Mouse (Mus musculus) hindbrain, embryonic 16.5 days (tissue): ENCODE data around the gene Fank1. TPM values are rescaled to one million over a fixed set of nuclear protein-coding genes. Genes with fewer than 3 reads are reported as not detected.
A peak's percentile ranks its signal among the peaks of the same experiment; 100 is the strongest.

ENCODE experiments used
- ATAC-seq: fragments of 200-750 bp; cut with Nextera tagmentation; 2 replicates; pipeline ENCODE4 v1.8.0; 2017; ENCODE audit warnings: moderate TSS enrichment, moderate library complexity
- H3K27ac ChIP-seq: fragments of 300-500 bp; sonication (generic); 2 replicates; pipeline ENCODE4 v1.5.1; 2014; ENCODE audit warnings: low read depth, mild to moderate bottlenecking, control low read depth, low read length, moderate library complexity
- H3K27me3 ChIP-seq: fragments of 300-500 bp; sonication (generic); replicated peaks from 2 replicates; pipeline ENCODE4 v1.6.1; 2014; ENCODE audit warnings: low read length; ENCODE audit not compliant: control insufficient read depth, insufficient read depth
- H3K36me3 ChIP-seq: fragments of 300-500 bp; sonication (generic); 2 replicates; pipeline ENCODE4 v1.6.1; 2014; ENCODE audit warnings: mild to moderate bottlenecking, low read length, moderate library complexity, mixed read lengths; ENCODE audit not compliant: control insufficient read depth, insufficient read depth
- H3K4me1 ChIP-seq: fragments of 300-500 bp; sonication (generic); 2 replicates; pipeline ENCODE4 v1.6.1; 2014; ENCODE audit warnings: low read depth, low read length; ENCODE audit not compliant: control insufficient read depth, insufficient read depth
- H3K4me2 ChIP-seq: fragments of 300-500 bp; sonication (generic); 2 replicates; pipeline ENCODE4 v1.6.1; 2014; ENCODE audit warnings: mild to moderate bottlenecking, low read length, control low read depth, moderate library complexity
- H3K4me3 ChIP-seq: fragments of 300-500 bp; sonication (generic); 2 replicates; pipeline ENCODE4 v1.5.1; 2014; ENCODE audit warnings: mild to moderate bottlenecking, low read length, control low read depth, moderate library complexity
- H3K9ac ChIP-seq: fragments of 300-500 bp; sonication (generic); 2 replicates; pipeline ENCODE4 v1.6.1; 2014; ENCODE audit warnings: low read depth, mild to moderate bottlenecking, control low read depth, low read length, moderate library complexity
- H3K9me3 ChIP-seq: fragments of 300-500 bp; sonication (generic); 2 replicates; pipeline ENCODE4 v1.6.1; 2014; ENCODE audit warnings: mild to moderate bottlenecking, low read length, moderate library complexity; ENCODE audit not compliant: control insufficient read depth
- WGBS: fragments of 180-500 bp; shearing (Covaris S2); extraction: QIAGEN DNeasy Blood & Tissue Kit; methylation state at CpG from one replicate; pipeline ENCODE4 v1.1.7; 2014; 5-methylcytosine and 5-hydroxymethylcytosine counted together
- polyA plus RNA-seq: library from polyadenylated mRNA; unstranded; fragments of >200 nt; fragmentation: Nextera tagmentation; extraction: Ambion mirVana; gene quantifications from 2 replicates; pipeline ENCODE4 v1.2.1, GENCODE M21; 2015

Gene Fank1
- polyA plus RNA-seq, 1 experiment from 2014 or later, result 4.6 TPM

DNA sequence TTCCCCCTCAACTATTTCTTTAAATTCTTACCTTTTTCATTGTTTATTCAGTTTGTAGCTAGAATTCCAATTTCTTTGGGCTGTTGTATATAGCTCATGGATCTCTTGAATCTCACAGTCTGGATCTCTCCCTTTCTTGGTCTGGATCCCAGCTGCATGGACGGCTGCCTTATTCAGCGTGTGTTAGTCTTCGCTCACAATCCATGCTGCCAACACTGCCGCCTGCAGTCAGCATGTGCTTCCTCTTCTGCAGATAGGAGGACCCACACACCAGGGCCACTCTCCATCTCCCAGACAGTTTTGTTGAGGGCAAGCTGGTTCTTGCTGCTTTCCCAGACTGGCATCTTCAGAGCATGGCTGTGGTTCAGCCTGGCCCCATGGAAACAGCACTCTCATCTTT, 62.9 kb downstream of the Fank1 start:
- Histone ChIP-seq H3K4me3 (no peak overlapping the region), H3K36me3 (no peaks in the 10 kb centered on the region), H3K9me3 (no peaks in the 10 kb centered on the region), H3K4me2 (no peak overlapping the region), H3K9ac (no peak overlapping the region), H3K4me1 (no peaks in the 10 kb centered on the region), H3K27me3 (no peaks in the 10 kb centered on the region), H3K27ac (no peak overlapping the region)
- WGBS, result 70% methylated on average over 4 of the region's 4 CpGs
- no peak for ATAC-seq

DNA sequence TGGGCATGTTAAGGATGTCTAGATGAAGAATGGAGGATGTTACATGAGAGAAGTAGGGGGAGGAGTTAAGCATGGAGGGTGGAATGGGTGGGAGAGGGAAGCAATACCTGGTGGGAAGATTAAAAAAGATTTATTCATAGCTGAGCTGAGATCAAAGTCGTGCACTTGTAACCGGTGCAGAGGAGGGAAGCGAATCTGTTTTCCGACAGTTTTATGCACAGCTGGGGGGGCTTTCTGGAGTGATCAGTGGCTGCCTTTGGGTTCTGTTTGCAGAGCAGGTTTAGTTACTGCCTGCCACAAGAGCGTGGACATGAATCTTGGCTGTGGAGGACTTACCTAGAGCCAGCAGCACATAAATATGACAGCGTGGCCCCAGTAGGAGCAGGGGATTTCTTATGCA, 65.4 kb downstream of the Fank1 start:
- Histone ChIP-seq H3K4me3 (no peak overlapping the region), H3K9ac (no peak overlapping the region), H3K4me1 (no peaks in the 10 kb centered on the region), H3K27me3 (no peaks in the 10 kb centered on the region), H3K9me3 (no peaks in the 10 kb centered on the region), H3K4me2 (no peak overlapping the region), H3K36me3 (no peaks in the 10 kb centered on the region), H3K27ac (no peak overlapping the region)
- WGBS, result 75% methylated on average over 6 of the region's 6 CpGs
- no peak for ATAC-seq

DNA sequence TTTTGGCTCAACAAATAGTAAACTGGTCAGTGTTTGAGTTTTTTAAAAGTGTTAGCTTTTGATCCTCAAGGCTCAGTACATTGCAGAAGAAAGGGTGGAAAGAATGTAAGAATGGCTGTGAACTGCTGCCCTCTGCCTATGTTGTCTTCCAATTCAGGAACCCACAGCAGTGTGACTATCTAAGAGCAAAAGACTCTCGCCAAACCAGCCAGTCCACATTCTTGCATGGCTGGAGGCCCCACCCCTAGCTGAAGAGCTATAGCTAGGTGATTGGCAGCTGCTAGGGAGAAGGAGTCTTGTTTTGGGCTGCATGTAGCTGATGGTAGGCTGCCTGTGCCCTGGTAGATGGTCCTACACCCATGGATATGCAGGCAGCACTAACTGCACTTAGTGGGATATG, 70.5 kb downstream of the Fank1 start:
- Histone ChIP-seq H3K9me3 (no peaks in the 10 kb centered on the region), H3K9ac (no peak overlapping the region), H3K4me3 (no peak overlapping the region), H3K36me3 (no peaks in the 10 kb centered on the region), H3K4me1 (no peaks in the 10 kb centered on the region), H3K27me3 (no peaks in the 10 kb centered on the region), H3K27ac (no peak overlapping the region), H3K4me2 (no peak overlapping the region)
- no peak for ATAC-seq
- 19% methylated on average over 1 of the region's 1 CpGs for WGBS

DNA sequence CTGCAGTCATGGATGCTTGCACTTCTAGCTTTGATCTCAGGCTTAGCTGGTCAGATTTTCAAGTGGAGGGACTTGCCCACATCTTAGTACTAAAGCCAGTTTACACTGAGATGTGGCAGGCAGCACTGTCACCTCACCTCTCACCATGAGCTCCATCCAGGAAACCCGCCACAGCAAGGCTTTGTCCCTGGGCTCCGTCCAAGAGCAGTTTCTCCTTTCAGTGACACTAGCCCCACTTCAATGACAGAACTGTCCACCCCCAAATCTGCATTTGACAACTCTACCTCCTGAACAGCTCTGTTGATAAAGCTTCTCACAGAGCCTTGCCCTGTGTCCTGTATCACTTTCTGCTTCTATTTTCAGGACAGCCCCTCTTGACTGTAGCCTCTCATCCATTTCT, 71.5 kb downstream of the Fank1 start:
- no peaks in the 10 kb centered on the region for H3K9me3 ChIP-seq
- H3K27ac ChIP-seq, result no peak overlapping the region
- no peaks in the 10 kb centered on the region for H3K4me1 ChIP-seq
- ATAC-seq, result no peak
- H3K4me2 ChIP-seq, result no peak overlapping the region
- no peak overlapping the region for H3K9ac ChIP-seq
- no peaks in the 10 kb centered on the region for H3K36me3 ChIP-seq
- no peaks in the 10 kb centered on the region for H3K27me3 ChIP-seq
- 67% methylated on average over 2 of the region's 2 CpGs for WGBS
- H3K4me3 ChIP-seq, result no peak overlapping the region

DNA sequence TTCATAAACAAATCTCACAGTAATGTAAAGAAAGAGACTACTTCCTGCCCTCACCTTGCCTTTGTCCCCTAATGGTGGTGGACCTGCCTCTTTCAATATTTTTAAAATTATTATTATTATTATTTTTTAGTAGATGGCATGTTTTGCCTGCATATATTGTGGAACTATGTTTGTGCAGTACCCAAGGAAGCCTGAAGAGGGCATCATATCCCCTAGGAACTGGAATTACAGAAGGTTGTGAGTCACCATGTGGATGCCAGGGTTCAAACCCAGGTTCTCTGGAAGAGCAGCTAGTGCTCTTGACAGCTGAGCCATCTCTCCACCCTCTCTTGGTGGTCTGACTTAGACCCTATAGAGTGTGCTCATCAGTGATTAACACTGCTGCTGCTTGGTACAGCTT, 74.1 kb downstream of the Fank1 start:
- Histone ChIP-seq H3K9me3 (no peaks in the 10 kb centered on the region), H3K27ac (no peak overlapping the region), H3K4me1 (no peaks in the 10 kb centered on the region), H3K4me3 (no peak overlapping the region), H3K27me3 (no peaks in the 10 kb centered on the region), H3K4me2 (no peak overlapping the region), H3K36me3 (no peaks in the 10 kb centered on the region), H3K9ac (no peak overlapping the region)
- ATAC-seq, result no peak

DNA sequence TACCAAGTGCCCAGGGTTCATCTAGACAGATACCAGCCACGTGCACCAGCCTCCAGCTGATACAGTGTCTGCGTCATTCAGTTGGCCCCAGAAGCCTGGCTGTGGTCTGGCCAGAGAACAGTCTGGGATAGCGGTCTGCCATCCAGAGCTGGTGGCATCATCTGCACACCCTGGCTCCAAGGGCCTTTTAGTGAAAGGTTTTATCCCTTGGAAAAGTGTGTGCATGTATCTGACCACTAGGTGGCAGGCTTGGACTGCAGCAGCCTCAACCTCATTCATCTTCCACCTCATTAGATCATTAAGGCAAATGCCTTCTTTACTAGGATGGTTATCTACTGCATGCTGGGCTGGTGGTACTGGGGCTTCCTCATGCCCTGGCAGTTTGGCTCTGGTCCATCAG, 79.6 kb downstream of the Fank1 start:
- Histone ChIP-seq H3K27me3 (no peaks in the 10 kb centered on the region), H3K27ac (no peak overlapping the region), H3K4me3 (no peak overlapping the region), H3K9me3 (no peaks in the 10 kb centered on the region; the same call in 1 of the 2 replicates), H3K36me3 (no peaks in the 10 kb centered on the region), H3K9ac (no peak overlapping the region), H3K4me1 (no peaks in the 10 kb centered on the region), H3K4me2 (no peak overlapping the region)
- 18% methylated on average over 3 of the region's 3 CpGs for WGBS
- peak; percentile 78; the same call in 1 of the 2 replicates for ATAC-seq

DNA sequence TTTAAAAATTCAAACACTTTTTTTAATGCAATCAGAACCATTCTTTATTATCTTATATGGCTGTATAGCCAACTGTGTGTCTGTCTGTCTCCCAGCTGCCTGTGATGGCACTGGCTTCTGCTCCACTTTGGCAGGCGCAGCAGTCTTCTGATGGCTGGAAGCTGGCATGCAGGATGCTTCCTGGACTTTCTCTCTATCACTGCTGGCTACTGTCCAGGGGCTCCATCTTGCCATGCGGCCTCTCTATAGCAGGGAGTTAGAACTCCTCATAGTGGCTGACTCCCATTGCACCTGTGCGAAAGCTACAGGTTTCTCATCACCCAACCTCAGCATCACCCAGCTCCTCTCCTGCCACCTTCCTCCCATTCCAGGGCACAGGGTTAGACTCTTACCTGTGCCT, 81.8 kb downstream of the Fank1 start:
- no peaks in the 10 kb centered on the region for H3K4me1 ChIP-seq
- H3K4me3 ChIP-seq, result no peak overlapping the region
- no peaks in the 10 kb centered on the region; the same call in 1 of the 2 replicates for H3K9me3 ChIP-seq
- ATAC-seq, result no peak
- no peaks in the 10 kb centered on the region for H3K27me3 ChIP-seq
- no peak overlapping the region for H3K9ac ChIP-seq
- 78% methylated on average over 3 of the region's 3 CpGs for WGBS
- H3K4me2 ChIP-seq, result no peak overlapping the region
- no peaks in the 10 kb centered on the region for H3K36me3 ChIP-seq
- no peak overlapping the region for H3K27ac ChIP-seq

DNA sequence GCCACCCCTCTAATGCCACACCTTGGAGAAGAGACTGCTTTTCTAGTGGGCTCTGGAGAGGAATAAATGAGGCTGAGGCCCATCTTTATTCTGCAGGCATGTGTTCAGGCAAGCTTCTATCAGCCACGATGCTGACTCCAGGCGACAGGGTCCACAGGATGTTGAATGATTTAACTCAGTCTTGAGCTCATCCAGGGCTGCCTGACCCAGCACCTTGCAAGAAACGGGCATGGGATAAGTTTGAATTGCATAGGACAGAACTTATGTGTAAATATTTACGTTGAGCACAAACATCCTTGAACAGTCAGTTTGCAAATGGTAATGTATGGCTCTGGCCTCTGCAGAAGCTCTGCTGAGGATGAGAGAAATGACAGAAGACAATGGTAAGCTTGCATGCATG, 82.9 kb downstream of the Fank1 start:
- Histone ChIP-seq H3K27ac (no peak overlapping the region), H3K4me3 (no peak overlapping the region), H3K4me2 (no peak overlapping the region), H3K4me1 (no peaks in the 10 kb centered on the region), H3K27me3 (no peaks in the 10 kb centered on the region), H3K9ac (no peak overlapping the region), H3K9me3 (no peaks in the 10 kb centered on the region; the same call in 1 of the 2 replicates), H3K36me3 (no peaks in the 10 kb centered on the region)
- ATAC-seq, result no peak
- WGBS, result 85% methylated on average over 4 of the region's 4 CpGs

DNA sequence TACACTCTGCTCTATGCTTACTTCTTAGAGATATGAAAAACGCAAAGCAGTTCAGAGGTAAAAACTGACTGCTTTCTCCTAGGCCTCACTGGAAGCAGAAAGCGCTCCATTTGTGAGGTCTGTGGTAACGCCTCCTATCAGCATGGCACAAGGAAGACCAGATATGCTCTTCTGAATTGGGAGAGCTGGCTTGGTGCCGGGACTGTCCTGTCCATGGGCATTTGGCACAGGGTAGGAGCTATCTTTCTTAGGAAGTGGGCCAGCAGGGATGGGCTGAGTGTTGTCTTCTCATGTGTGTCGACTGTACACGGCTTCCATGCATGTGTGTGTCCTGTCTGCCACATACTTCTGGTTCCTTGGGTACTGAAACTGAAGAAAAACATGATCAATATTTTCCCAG, 85.6 kb downstream of the Fank1 start:
- Histone ChIP-seq H3K4me2 (no peak overlapping the region), H3K27me3 (no peaks in the 10 kb centered on the region), H3K4me3 (no peak overlapping the region), H3K36me3 (no peaks in the 10 kb centered on the region), H3K9ac (no peak overlapping the region), H3K27ac (no peak overlapping the region), H3K9me3 (no peaks in the 10 kb centered on the region; the same call in 1 of the 2 replicates), H3K4me1 (no peaks in the 10 kb centered on the region)
- WGBS, result 92% methylated on average over 6 of the region's 6 CpGs
- ATAC-seq, result no peak

DNA sequence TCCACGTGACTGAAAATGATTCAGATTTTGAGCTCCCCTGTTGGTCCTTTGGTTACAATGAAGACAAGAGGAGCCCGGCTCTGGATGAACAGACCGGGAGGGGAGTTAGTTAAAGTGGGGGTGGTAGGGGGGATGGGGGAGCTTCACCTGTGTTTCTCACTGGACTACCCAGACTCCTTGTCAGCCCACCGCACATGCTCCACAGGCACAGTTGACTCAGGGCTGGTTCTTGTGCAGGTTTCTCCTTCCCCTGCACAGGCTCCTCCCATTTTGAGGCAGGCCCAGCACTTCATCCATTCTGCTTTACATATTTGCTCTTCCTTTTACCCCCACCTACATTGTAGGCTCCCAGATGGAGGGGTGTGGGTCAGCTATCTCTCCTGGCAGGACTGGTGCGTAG, 86.1 kb downstream of the Fank1 start:
- Histone ChIP-seq H3K4me2 (no peak overlapping the region), H3K4me3 (no peak overlapping the region), H3K36me3 (no peaks in the 10 kb centered on the region), H3K9ac (no peak overlapping the region), H3K4me1 (no peaks in the 10 kb centered on the region), H3K9me3 (no peaks in the 10 kb centered on the region; the same call in 1 of the 2 replicates), H3K27ac (no peak overlapping the region), H3K27me3 (no peaks in the 10 kb centered on the region)
- ATAC-seq, result no peak
- 92% methylated on average over 5 of the region's 5 CpGs for WGBS
